Mouse (Mus musculus) erythroblast, embryonic 14.5 days (primary cell): ENCODE data around the gene Akp3. TPM values are rescaled to one million over a fixed set of nuclear protein-coding genes. Genes with fewer than 3 reads are reported as not detected.

Experiments
- H3K27me3 ChIP-seq: 2 replicates; pipeline ENCODE4 v1.6.1; 2012; ENCODE audit warnings: inconsistent platforms; ENCODE audit not compliant: control insufficient read depth
- H3K36me3 ChIP-seq: 2 replicates; pipeline ENCODE4 v1.6.1; 2012; ENCODE audit warnings: mild to moderate bottlenecking, inconsistent platforms; ENCODE audit not compliant: control insufficient read depth
- H3K4me1 ChIP-seq: 2 replicates; pipeline ENCODE4 v1.6.1; 2012; ENCODE audit warnings: inconsistent platforms; ENCODE audit not compliant: control insufficient read depth
- H3K4me3 ChIP-seq: replicated peaks from 2 replicates; pipeline ENCODE3; 2012; ENCODE audit warnings: moderate library complexity, mild to moderate bottlenecking, inconsistent platforms
- H3K9me3 ChIP-seq: 2 replicates; pipeline ENCODE4 v1.6.1; 2012; ENCODE audit warnings: low read length, inconsistent platforms, mixed read lengths; ENCODE audit not compliant: control insufficient read depth
- GATA1 ChIP-seq: IDR thresholded peaks from 2 replicates; pipeline ENCODE4 v1.6.1; 2012; ENCODE audit warnings: low read length, inconsistent platforms, mixed read lengths
- TAL1 ChIP-seq: IDR thresholded peaks from 3 replicates; pipeline ENCODE4 v1.6.1; 2012; ENCODE audit warnings: low read length, inconsistent platforms, mixed read lengths
- polyA plus RNA-seq: library from polyadenylated mRNA; stranded (reverse); fragments of >175 nt; gene quantifications from 2 replicates; pipeline ENCODE4 v1.2.3, GENCODE M21; 2012

The Akp3 gene
- polyA plus RNA-seq, 1 experiment, result not detected

- Histone ChIP-seq H3K4me3 (no peak overlapping the region), H3K27me3 (peaks cover 24% of the 10 kb centered on the region), H3K36me3 (no peaks in the 10 kb centered on the region), H3K4me1 (no peaks in the 10 kb centered on the region), H3K9me3 (no peaks in the 10 kb centered on the region)
- TF ChIP-seq GATA1 (no peak), TAL1 (no peak)
Observed at GRCm38 (mm10) chr1:87170458-87170857, 45.7 kb downstream of the Akp3 start.

- Histone ChIP-seq H3K4me3 (no peak overlapping the region), H3K9me3 (no peaks in the 10 kb centered on the region), H3K36me3 (no peaks in the 10 kb centered on the region), H3K27me3 (peaks cover 24% of the 10 kb centered on the region), H3K4me1 (no peaks in the 10 kb centered on the region)
- TF ChIP-seq GATA1 (no peak), TAL1 (no peak)
Observed at GRCm38 (mm10) chr1:87171312-87171711, 46.5 kb downstream of the Akp3 start.

- no peak overlapping the region for H3K4me3 ChIP-seq
- H3K9me3 ChIP-seq, result no peaks in the 10 kb centered on the region
- peaks cover 24% of the 10 kb centered on the region for H3K27me3 ChIP-seq
- no peaks in the 10 kb centered on the region for H3K36me3 ChIP-seq
- H3K4me1 ChIP-seq, result no peaks in the 10 kb centered on the region
- no peak for TF ChIP-seq TAL1
- TF ChIP-seq GATA1, result no peak
Observed at GRCm38 (mm10) chr1:87172316-87172715, 47.5 kb downstream of the Akp3 start.

GRCm38 (mm10) chr1:87174006-87174955, 49.5 kb downstream of the Akp3 start:
- Histone ChIP-seq H3K36me3 (no peaks in the 10 kb centered on the region), H3K4me1 (no peaks in the 10 kb centered on the region), H3K4me3 (no peak overlapping the region), H3K9me3 (no peaks in the 10 kb centered on the region), H3K27me3 (peaks cover 20% of the 10 kb centered on the region)
- TF ChIP-seq GATA1 (no peak), TAL1 (no peak)

- H3K36me3 ChIP-seq, result no peaks in the 10 kb centered on the region
- TF ChIP-seq GATA1 (no peak), TAL1 (no peak)
- no peak overlapping the region for H3K4me3 ChIP-seq
- H3K9me3 ChIP-seq, result no peaks in the 10 kb centered on the region
- peaks cover 8% of the 10 kb centered on the region for H3K27me3 ChIP-seq
- H3K4me1 ChIP-seq, result no peaks in the 10 kb centered on the region
Observed at GRCm38 (mm10) chr1:87175852-87176292, 51.1 kb downstream of the Akp3 start.

Other genes with a start within 250 kb of the Akp3 start
- not detected in 2 replicates for gene Alppl2, start 35.0 kb upstream of the Akp3 start, polyA plus RNA-seq
- gene Alpi, start 23.4 kb upstream of the Akp3 start, polyA plus RNA-seq, result not detected in 2 replicates
- not detected in 2 replicates for gene Ecel1, start 31.5 kb downstream of the Akp3 start, polyA plus RNA-seq
- not detected in 2 replicates for gene Prss56, start 58.3 kb downstream of the Akp3 start, polyA plus RNA-seq
- not detected in 2 replicates for gene Chrnd, start 65.6 kb downstream of the Akp3 start, polyA plus RNA-seq
- 0.04 TPM in 1 of 2 replicates, not detected in the other for gene Chrng, start 79.7 kb downstream of the Akp3 start, polyA plus RNA-seq
- gene Eif4e2, start 88.9 kb downstream of the Akp3 start, polyA plus RNA-seq, result 2.5 and 2.6 TPM in 2 replicates
- not detected in 2 replicates for gene Efhd1, start 139.4 kb downstream of the Akp3 start, polyA plus RNA-seq
- 1.3 and 1.5 TPM in 2 replicates for gene Gigyf2, start 202.0 kb downstream of the Akp3 start, polyA plus RNA-seq